Mouse (Mus musculus): ENCODE data around the gene Ankrd17. TPM values are rescaled to one million over a fixed set of nuclear protein-coding genes. Genes with fewer than 3 reads are reported as not detected.

Gene Ankrd17
- polyA plus RNA-seq, 1 experiment from 2014 or later = 26.8 TPM

DNA sequence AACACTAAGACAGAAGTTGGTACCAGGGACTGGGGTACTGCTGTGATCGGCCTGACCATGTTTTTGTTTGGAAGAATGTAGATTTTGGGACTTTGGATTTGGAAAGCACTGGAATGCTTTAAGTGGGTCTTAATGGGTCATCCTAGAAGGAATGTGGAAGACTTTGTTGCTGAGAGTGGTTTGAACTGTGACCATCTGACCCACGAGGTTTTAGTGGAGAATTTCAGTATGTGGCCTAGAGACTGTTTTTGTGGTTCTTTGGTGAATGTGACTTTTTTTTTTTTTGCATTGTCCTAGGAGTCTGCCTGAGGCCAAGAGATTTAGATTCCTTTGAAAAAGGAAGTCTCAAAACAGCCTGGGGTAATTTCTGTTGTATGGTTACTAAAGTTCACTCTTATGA is 119.4 kb downstream of the Ankrd17 start:
- Histone ChIP-seq H3K4me2 (no peak overlapping the region), H3K36me3 (ENCODE audit: control insufficient read depth, insufficient read depth, low read length) (peaks cover 46% of the 10 kb centered on the region), H3K27me3 (ENCODE audit: control insufficient read depth, insufficient read depth, low read length) (no peaks in the 10 kb centered on the region), H3K27ac (ENCODE audit: low read depth, low read length) (no peak overlapping the region), H3K9me3 (replicated peaks; ENCODE audit: control insufficient read depth, low read length) (no peaks in the 10 kb centered on the region), H3K4me1 (ENCODE audit: control insufficient read depth, insufficient read depth, low read length) (no peaks in the 10 kb centered on the region), H3K4me3 (ENCODE audit: low read depth, low read length) (no peak overlapping the region), H3K9ac (ENCODE audit: low read depth, low read length) (no peak overlapping the region)
- ATAC-seq (replicated peaks; ENCODE audit: insufficient number of reproducible peaks, low FRiP score, low TSS enrichment) = no peak
- WGBS (ENCODE audit: insufficient replicate concordance) = 90% methylated on average over 2 of the region's 2 CpGs

DNA sequence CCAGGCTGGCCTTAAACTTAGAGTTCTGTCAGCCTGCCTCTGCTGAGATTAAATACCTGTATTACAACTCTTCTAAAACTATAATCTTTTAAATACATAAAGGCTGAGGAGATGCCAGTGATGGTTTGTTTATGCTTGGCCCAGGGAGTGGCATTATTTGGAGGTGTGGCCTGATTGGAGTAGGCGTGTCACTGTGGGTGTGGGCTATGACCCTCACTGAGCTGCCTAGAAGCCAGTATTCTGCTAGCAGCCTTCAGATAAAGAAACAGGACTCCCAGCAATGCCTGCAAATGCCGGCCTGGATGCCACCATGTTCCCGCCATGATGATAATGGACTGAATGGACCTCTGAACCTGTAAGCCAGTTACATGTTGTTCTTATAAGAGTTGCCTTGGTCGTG is 119.8 kb downstream of the Ankrd17 start:
- no peak overlapping the region for H3K4me2 ChIP-seq
- 75% methylated on average over 4 of the region's 4 CpGs for WGBS (ENCODE audit: insufficient replicate concordance)
- H3K27me3 ChIP-seq (ENCODE audit: control insufficient read depth, insufficient read depth, low read length) = no peaks in the 10 kb centered on the region
- H3K4me3 ChIP-seq (ENCODE audit: low read depth, low read length) = no peak overlapping the region
- H3K9me3 ChIP-seq (replicated peaks; ENCODE audit: control insufficient read depth, low read length) = no peaks in the 10 kb centered on the region
- ATAC-seq (replicated peaks; ENCODE audit: insufficient number of reproducible peaks, low FRiP score, low TSS enrichment) = no peak; the same call in 1 of the 2 replicates
- H3K9ac ChIP-seq (ENCODE audit: low read depth, low read length) = no peak overlapping the region
- H3K36me3 ChIP-seq (ENCODE audit: control insufficient read depth, insufficient read depth, low read length) = peaks cover 42% of the 10 kb centered on the region
- H3K27ac ChIP-seq (ENCODE audit: low read depth, low read length) = no peak overlapping the region
- H3K4me1 ChIP-seq (ENCODE audit: control insufficient read depth, insufficient read depth, low read length) = no peaks in the 10 kb centered on the region

DNA sequence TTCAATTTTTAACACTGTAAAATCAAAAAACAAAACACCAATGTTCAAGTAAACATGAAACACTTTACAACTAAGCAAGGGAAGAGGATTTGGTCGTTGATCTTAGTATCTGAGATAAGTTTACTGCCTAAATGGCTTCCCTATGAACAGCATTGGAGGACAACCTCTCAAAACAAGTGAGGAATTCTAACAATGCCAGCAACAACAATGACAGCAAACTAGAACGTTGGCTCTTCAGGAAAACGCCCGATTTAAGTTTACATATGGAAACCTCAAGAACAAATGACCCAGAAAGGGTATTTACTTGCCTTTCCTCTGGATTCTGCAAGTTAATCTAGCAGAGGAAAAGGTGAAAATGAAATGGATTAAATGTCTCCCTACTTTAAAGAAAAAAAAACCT is 121.0 kb downstream of the Ankrd17 start:
- H3K9ac ChIP-seq (ENCODE audit: low read depth, low read length) = no peak overlapping the region
- H3K4me2 ChIP-seq = no peak overlapping the region
- no peaks in the 10 kb centered on the region for H3K9me3 ChIP-seq (replicated peaks; ENCODE audit: control insufficient read depth, low read length)
- no peak for ATAC-seq (replicated peaks; ENCODE audit: insufficient number of reproducible peaks, low FRiP score, low TSS enrichment)
- H3K36me3 ChIP-seq (ENCODE audit: control insufficient read depth, insufficient read depth, low read length) = peaks cover 38% of the 10 kb centered on the region
- H3K27me3 ChIP-seq (ENCODE audit: control insufficient read depth, insufficient read depth, low read length) = no peaks in the 10 kb centered on the region
- WGBS (ENCODE audit: insufficient replicate concordance) = 55% methylated on average over 4 of the region's 4 CpGs
- no peaks in the 10 kb centered on the region for H3K4me1 ChIP-seq (ENCODE audit: control insufficient read depth, insufficient read depth, low read length)
- no peak overlapping the region for H3K27ac ChIP-seq (ENCODE audit: low read depth, low read length)
- no peak overlapping the region for H3K4me3 ChIP-seq (ENCODE audit: low read depth, low read length)

DNA sequence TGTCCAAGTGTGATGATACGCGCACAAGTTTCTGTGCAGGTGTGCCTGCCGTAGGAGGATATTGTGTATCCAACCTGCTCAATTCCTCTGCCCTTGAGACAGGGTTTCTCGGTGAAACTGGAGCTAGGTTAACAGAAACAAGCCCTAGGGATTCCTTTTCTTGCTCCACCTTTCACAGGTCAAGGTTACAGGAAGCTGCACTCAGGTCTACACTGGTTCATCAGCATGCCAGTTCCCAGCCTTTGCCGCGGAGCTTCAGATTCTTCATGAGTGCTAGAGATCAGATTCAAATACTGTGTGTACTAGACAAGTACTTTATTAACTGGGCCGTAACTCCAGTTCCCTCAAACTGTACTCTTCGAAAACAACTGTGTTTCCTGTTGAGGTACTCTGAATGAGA is 131.2 kb downstream of the Ankrd17 start:
- no peak for ATAC-seq (replicated peaks; ENCODE audit: insufficient number of reproducible peaks, low FRiP score, low TSS enrichment)
- Histone ChIP-seq H3K4me3 (ENCODE audit: low read depth, low read length) (no peak overlapping the region), H3K9ac (ENCODE audit: low read depth, low read length) (no peak overlapping the region), H3K27me3 (ENCODE audit: control insufficient read depth, insufficient read depth, low read length) (no peaks in the 10 kb centered on the region), H3K36me3 (ENCODE audit: control insufficient read depth, insufficient read depth, low read length) (peaks cover 36% of the 10 kb centered on the region), H3K4me2 (no peak overlapping the region), H3K4me1 (ENCODE audit: control insufficient read depth, insufficient read depth, low read length) (no peaks in the 10 kb centered on the region), H3K9me3 (replicated peaks; ENCODE audit: control insufficient read depth, low read length) (no peaks in the 10 kb centered on the region), H3K27ac (ENCODE audit: low read depth, low read length) (no peak overlapping the region)
- WGBS (ENCODE audit: insufficient replicate concordance) = 95% methylated on average over 8 of the region's 8 CpGs

DNA sequence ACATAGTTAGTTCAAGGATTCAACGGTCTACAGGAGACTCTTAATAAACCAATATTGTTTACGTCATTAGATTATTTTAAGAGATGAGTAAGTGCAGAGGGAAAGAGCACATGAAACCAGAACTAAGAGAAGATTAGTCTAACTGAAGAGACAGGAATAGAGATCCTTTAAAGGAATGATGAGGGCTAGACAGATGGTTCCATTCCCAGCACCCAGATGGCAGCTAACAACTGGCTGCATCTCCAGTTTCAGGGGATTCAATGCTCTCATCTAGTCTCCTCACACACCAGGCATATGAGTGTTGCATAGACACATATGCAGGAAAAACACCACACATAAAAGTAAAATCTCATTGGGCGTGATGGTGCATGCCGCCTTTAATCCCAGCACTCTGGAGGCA is 133.1 kb downstream of the Ankrd17 start:
- 98% methylated on average over 4 of the region's 4 CpGs for WGBS (ENCODE audit: insufficient replicate concordance)
- no peak overlapping the region for H3K27ac ChIP-seq (ENCODE audit: low read depth, low read length)
- no peak overlapping the region for H3K4me2 ChIP-seq
- no peak overlapping the region for H3K4me3 ChIP-seq (ENCODE audit: low read depth, low read length)
- no peaks in the 10 kb centered on the region for H3K4me1 ChIP-seq (ENCODE audit: control insufficient read depth, insufficient read depth, low read length)
- H3K9me3 ChIP-seq (replicated peaks; ENCODE audit: control insufficient read depth, low read length) = no peaks in the 10 kb centered on the region
- ATAC-seq (replicated peaks; ENCODE audit: insufficient number of reproducible peaks, low FRiP score, low TSS enrichment) = no peak
- H3K9ac ChIP-seq (ENCODE audit: low read depth, low read length) = no peak overlapping the region
- H3K36me3 ChIP-seq (ENCODE audit: control insufficient read depth, insufficient read depth, low read length) = peaks cover 41% of the 10 kb centered on the region
- H3K27me3 ChIP-seq (ENCODE audit: control insufficient read depth, insufficient read depth, low read length) = no peaks in the 10 kb centered on the region

DNA sequence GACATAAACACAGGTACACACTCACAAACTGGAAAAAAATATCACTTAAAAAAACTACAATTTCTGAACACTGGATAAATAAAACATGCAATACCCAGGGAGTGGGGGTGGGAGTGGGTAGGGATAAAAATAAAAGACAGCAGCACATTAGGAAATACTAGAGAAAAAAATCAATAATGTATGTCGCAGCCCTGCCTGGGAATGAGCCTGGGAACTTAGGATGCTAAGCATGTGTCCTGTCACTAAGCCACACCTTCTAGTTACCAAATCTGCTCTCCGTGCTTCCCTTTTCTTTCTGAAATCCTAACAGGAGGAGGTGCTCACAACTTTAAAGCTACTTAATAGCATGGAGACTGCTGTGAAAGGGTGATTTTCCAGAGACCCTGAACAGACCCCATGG is 136.6 kb downstream of the Ankrd17 start:
- Histone ChIP-seq H3K9ac (ENCODE audit: low read depth, low read length) (no peak overlapping the region), H3K27me3 (ENCODE audit: control insufficient read depth, insufficient read depth, low read length) (no peaks in the 10 kb centered on the region), H3K4me3 (ENCODE audit: low read depth, low read length) (no peak overlapping the region), H3K27ac (ENCODE audit: low read depth, low read length) (no peak overlapping the region), H3K4me1 (ENCODE audit: control insufficient read depth, insufficient read depth, low read length) (no peaks in the 10 kb centered on the region), H3K36me3 (ENCODE audit: control insufficient read depth, insufficient read depth, low read length) (peaks cover 26% of the 10 kb centered on the region), H3K4me2 (no peak overlapping the region), H3K9me3 (replicated peaks; ENCODE audit: control insufficient read depth, low read length) (no peaks in the 10 kb centered on the region)
- 90% methylated on average over 2 of the region's 2 CpGs for WGBS (ENCODE audit: insufficient replicate concordance)
- no peak for ATAC-seq (replicated peaks; ENCODE audit: insufficient number of reproducible peaks, low FRiP score, low TSS enrichment)

DNA sequence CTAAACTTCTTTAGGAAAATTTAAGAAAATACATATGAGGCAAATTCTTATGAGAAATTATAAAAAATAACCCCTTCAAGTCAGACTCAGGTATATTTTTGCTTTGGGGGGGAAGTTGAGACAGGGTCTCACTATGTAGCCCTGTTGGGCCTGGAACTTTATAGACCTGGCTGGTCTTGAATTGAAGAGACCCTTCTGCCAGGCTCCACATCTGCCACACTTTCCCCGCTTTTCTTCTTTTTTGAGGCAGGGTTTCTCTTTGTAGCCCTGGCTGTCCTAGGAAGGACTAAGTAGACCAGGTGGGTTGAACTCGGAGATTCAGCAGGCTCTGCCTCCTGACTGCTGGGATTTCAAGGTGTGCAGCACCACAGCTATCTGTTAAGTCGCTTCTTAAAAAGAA is 139.7 kb downstream of the Ankrd17 start:
- ATAC-seq (replicated peaks; ENCODE audit: insufficient number of reproducible peaks, low FRiP score, low TSS enrichment) = no peak
- H3K9ac ChIP-seq (ENCODE audit: low read depth, low read length) = no peak overlapping the region
- no peak overlapping the region for H3K4me2 ChIP-seq
- no peak overlapping the region for H3K27ac ChIP-seq (ENCODE audit: low read depth, low read length)
- no peaks in the 10 kb centered on the region for H3K27me3 ChIP-seq (ENCODE audit: control insufficient read depth, insufficient read depth, low read length)
- H3K4me3 ChIP-seq (ENCODE audit: low read depth, low read length) = no peak overlapping the region
- no peaks in the 10 kb centered on the region for H3K9me3 ChIP-seq (replicated peaks; ENCODE audit: control insufficient read depth, low read length)
- peaks cover 11% of the 10 kb centered on the region for H3K36me3 ChIP-seq (ENCODE audit: control insufficient read depth, insufficient read depth, low read length)
- 94% methylated on average over 3 of the region's 3 CpGs for WGBS (ENCODE audit: insufficient replicate concordance)
- H3K4me1 ChIP-seq (ENCODE audit: control insufficient read depth, insufficient read depth, low read length) = peaks cover 6% of the 10 kb centered on the region

DNA sequence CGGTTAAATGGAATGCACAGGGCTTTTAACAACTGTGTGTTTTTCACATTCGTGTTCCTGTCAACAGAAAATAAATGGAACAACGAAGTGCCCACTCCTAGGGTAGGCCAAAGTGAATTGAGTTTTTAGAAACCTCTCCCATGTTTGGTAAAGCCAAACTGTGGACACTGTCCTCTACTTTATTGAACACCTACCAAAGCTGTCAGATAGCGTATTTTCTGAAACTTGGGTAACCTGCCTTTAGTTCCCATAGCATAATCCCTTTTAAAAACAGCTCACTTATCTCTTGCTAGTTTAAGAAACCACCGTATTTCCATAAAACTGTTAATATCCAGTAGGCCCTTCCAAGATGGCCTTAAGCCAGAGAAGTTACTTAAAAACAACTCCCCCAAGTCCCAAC is 141.6 kb downstream of the Ankrd17 start:
- Histone ChIP-seq H3K27me3 (ENCODE audit: control insufficient read depth, insufficient read depth, low read length) (no peaks in the 10 kb centered on the region), H3K36me3 (ENCODE audit: control insufficient read depth, insufficient read depth, low read length) (peaks cover 8% of the 10 kb centered on the region), H3K9ac (ENCODE audit: low read depth, low read length) (no peak overlapping the region), H3K4me3 (ENCODE audit: low read depth, low read length) (peak overlapping the region; percentile 74; the same call in 1 of the 2 replicates), H3K4me2 (peak overlapping the region; percentile 78), H3K27ac (ENCODE audit: low read depth, low read length) (no peak overlapping the region), H3K4me1 (ENCODE audit: control insufficient read depth, insufficient read depth, low read length) (peaks cover 6% of the 10 kb centered on the region), H3K9me3 (replicated peaks; ENCODE audit: control insufficient read depth, low read length) (no peaks in the 10 kb centered on the region)
- ATAC-seq (replicated peaks; ENCODE audit: insufficient number of reproducible peaks, low FRiP score, low TSS enrichment) = no peak
- 82% methylated on average over 5 of the region's 5 CpGs for WGBS (ENCODE audit: insufficient replicate concordance)

DNA sequence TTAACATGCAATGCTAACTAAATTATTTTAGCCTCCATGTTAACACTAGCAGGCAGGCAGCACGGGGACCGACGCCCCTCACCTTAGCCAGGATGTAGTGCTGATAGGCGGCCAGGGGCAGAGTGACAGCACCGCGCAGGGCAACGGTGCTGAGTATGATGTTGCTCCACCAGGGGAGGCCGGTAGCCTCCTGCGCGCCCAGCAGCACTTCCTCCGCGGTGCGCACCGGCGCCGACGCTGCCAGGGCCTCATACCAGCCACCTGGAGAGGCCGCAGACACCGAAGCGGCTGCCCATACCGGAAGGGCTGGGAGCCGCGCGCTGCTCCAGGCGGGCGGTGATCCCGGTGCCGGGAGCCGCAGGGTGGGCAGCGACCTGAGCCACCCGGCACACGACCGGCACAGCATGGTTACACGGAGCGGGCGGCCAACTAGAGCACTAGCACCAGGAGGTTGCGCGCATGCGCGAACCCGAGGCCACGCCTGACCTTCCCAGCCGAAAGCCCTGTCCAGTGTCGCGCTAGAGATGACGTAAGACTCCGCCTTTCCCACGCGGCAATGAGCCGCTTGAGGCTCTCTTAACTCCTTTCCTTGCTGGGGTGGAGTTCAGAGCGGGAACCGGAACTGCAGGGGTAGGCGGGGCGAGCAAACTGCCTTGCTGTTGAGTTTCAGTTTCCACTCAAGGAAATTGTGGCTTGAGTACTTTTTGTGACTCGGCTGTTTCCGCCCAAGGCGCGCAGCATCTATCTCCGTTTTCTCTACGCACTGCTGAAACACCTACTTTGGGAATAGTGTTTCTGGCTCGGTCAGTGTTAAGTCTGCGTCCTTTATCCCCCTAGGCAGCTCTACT is 142.6 kb downstream of the Ankrd17 start, which contains the start of gene Cox18:
TSS of gene Cox18 (minus strand) at position 468 of the 848 bp plus-strand sequence.
- H3K27ac ChIP-seq (ENCODE audit: low read depth, low read length) = peak within 1 kb of the TSS; percentile 91
- no peaks in the 10 kb centered on the region for H3K27me3 ChIP-seq (ENCODE audit: control insufficient read depth, insufficient read depth, low read length)
- under 1% methylated on average over 62 of the region's 62 CpGs for WGBS (ENCODE audit: insufficient replicate concordance)
- peak within 1 kb of the TSS; percentile 74 for H3K4me3 ChIP-seq (ENCODE audit: low read depth, low read length)
- H3K4me1 ChIP-seq (ENCODE audit: control insufficient read depth, insufficient read depth, low read length) = peaks cover 6% of the 10 kb centered on the region
- peak within 1 kb of the TSS; percentile 93 for H3K9ac ChIP-seq (ENCODE audit: low read depth, low read length)
- no peaks in the 10 kb centered on the region for H3K9me3 ChIP-seq (replicated peaks; ENCODE audit: control insufficient read depth, low read length)
- peak within 1 kb of the TSS; percentile 78 for H3K4me2 ChIP-seq
- peak; percentile 97 for ATAC-seq (replicated peaks; ENCODE audit: insufficient number of reproducible peaks, low FRiP score, low TSS enrichment)
- H3K36me3 ChIP-seq (ENCODE audit: control insufficient read depth, insufficient read depth, low read length) = peaks cover 3% of the 10 kb centered on the region; the same call in 1 of the 2 replicates

Data from heart, embryonic 11.5 days (tissue).